Mouse (Mus musculus): Measurements from ENCODE around the gene Kmt2b. TPM values are rescaled to one million over a fixed set of nuclear protein-coding genes. Genes with fewer than 3 reads are reported as not detected.

Gene Kmt2b
- polyA plus RNA-seq, 1 experiment = 12.9 TPM

- no peak overlapping the region for H3ac ChIP-seq (ENCODE audit: control insufficient read depth, insufficient read length)
- H3K4me3 ChIP-seq = no peak overlapping the region
- no peaks in the 10 kb centered on the region for H3K36me3 ChIP-seq (ENCODE audit: control insufficient read depth, insufficient read depth)
- H3K27me3 ChIP-seq (ENCODE audit: control insufficient read depth, insufficient read depth, insufficient read length) = peaks cover 10% of the 10 kb centered on the region
- H3K4me2 ChIP-seq (ENCODE audit: low read depth) = no peak overlapping the region
- H3K79me2 ChIP-seq (ENCODE audit: control insufficient read depth, insufficient read depth) = no peaks in the 10 kb centered on the region
- no peak for TF ChIP-seq MYOD1 (IDR thresholded peaks at IDR 0.05; ENCODE audit: control insufficient read depth in 1 of 3, insufficient read length in 2 of 3, low read depth in 2 of 3)
- TF ChIP-seq SRF (IDR thresholded peaks at IDR 0.05; ENCODE audit: control insufficient read depth, insufficient read length, low read depth) = no peak
- no peak for TF ChIP-seq CEBPB (IDR thresholded peaks at IDR 0.05; ENCODE audit: insufficient read depth, poor library complexity, severe bottlenecking)
- TF ChIP-seq POLR2A (IDR thresholded peaks at IDR 0.05; ENCODE audit: insufficient read length, low read depth) = no peak
- TF ChIP-seq MAX (IDR thresholded peaks at IDR 0.05; ENCODE audit: low read depth) = no peak
- no peak for TF ChIP-seq USF1 (IDR thresholded peaks at IDR 0.05; ENCODE audit: low read depth)
- no peak for TF ChIP-seq E2F4 (IDR thresholded peaks at IDR 0.05; ENCODE audit: insufficient read depth)
- no peak for TF ChIP-seq TCF12 (IDR thresholded peaks at IDR 0.05; ENCODE audit: insufficient read depth, poor library complexity, severe bottlenecking)
Measured at GRCm38 (mm10) chr7:30604424-30604823, 15.9 kb upstream of the Kmt2b start.

GRCm38 (mm10) chr7:30602583-30602982, 14.1 kb upstream of the Kmt2b start:
- Histone ChIP-seq H3ac (ENCODE audit: control insufficient read depth, insufficient read length) (no peak overlapping the region), H3K27me3 (ENCODE audit: control insufficient read depth, insufficient read depth, insufficient read length) (peaks cover 25% of the 10 kb centered on the region), H3K79me2 (ENCODE audit: control insufficient read depth, insufficient read depth) (no peaks in the 10 kb centered on the region), H3K36me3 (ENCODE audit: control insufficient read depth, insufficient read depth) (no peaks in the 10 kb centered on the region), H3K4me2 (ENCODE audit: low read depth) (no peak overlapping the region), H3K4me3 (no peak overlapping the region)
- TF ChIP-seq REST (IDR thresholded peaks at IDR 0.05; ENCODE audit: insufficient read depth, insufficient read length) (no peak), POLR2AphosphoS2 (IDR thresholded peaks at IDR 0.05; ENCODE audit: insufficient read length, low read depth) (no peak), E2F4 (IDR thresholded peaks at IDR 0.05; ENCODE audit: insufficient read depth) (no peak), CEBPB (IDR thresholded peaks at IDR 0.05; ENCODE audit: insufficient read depth, poor library complexity, severe bottlenecking) (no peak), MYOG (IDR thresholded peaks at IDR 0.05; ENCODE audit: control insufficient read depth in 1 of 3, insufficient read depth in 1 of 3, insufficient read length in 2 of 3, low read depth in 2 of 3) (no peak), TCF12 (IDR thresholded peaks at IDR 0.05; ENCODE audit: insufficient read depth, poor library complexity, severe bottlenecking) (no peak), SRF (IDR thresholded peaks at IDR 0.05; ENCODE audit: control insufficient read depth, insufficient read length, low read depth) (no peak), MYOD1 (IDR thresholded peaks at IDR 0.05; ENCODE audit: control insufficient read depth in 1 of 3, insufficient read length in 2 of 3, low read depth in 2 of 3) (no peak), USF1 (IDR thresholded peaks at IDR 0.05; ENCODE audit: low read depth) (no peak), TCF3 (IDR thresholded peaks at IDR 0.05; ENCODE audit: insufficient read length, low read depth) (no peak), POLR2A (IDR thresholded peaks at IDR 0.05; ENCODE audit: insufficient read length, low read depth) (no peak)

- H3K4me3 ChIP-seq = no peak overlapping the region
- H3K4me2 ChIP-seq (ENCODE audit: low read depth) = no peak overlapping the region
- H3K79me2 ChIP-seq (ENCODE audit: control insufficient read depth, insufficient read depth) = no peaks in the 10 kb centered on the region
- H3ac ChIP-seq (ENCODE audit: control insufficient read depth, insufficient read length) = no peak overlapping the region
- no peak for TF ChIP-seq CEBPB (IDR thresholded peaks at IDR 0.05; ENCODE audit: insufficient read depth, poor library complexity, severe bottlenecking)
- TF ChIP-seq USF1 (IDR thresholded peaks at IDR 0.05; ENCODE audit: low read depth) = no peak
- no peak for TF ChIP-seq E2F4 (IDR thresholded peaks at IDR 0.05; ENCODE audit: insufficient read depth)
- TF ChIP-seq POLR2A (IDR thresholded peaks at IDR 0.05; ENCODE audit: insufficient read length, low read depth) = no peak
- TF ChIP-seq MYOG (IDR thresholded peaks at IDR 0.05; ENCODE audit: control insufficient read depth in 1 of 3, insufficient read depth in 1 of 3, insufficient read length in 2 of 3, low read depth in 2 of 3) = no peak
- TF ChIP-seq POLR2AphosphoS2 (IDR thresholded peaks at IDR 0.05; ENCODE audit: insufficient read length, low read depth) = no peak
- TF ChIP-seq SRF (IDR thresholded peaks at IDR 0.05; ENCODE audit: control insufficient read depth, insufficient read length, low read depth) = no peak
- TF ChIP-seq TCF3 (IDR thresholded peaks at IDR 0.05; ENCODE audit: insufficient read length, low read depth) = no peak
- no peak for TF ChIP-seq MAX (IDR thresholded peaks at IDR 0.05; ENCODE audit: low read depth)
- no peak for TF ChIP-seq MYOD1 (IDR thresholded peaks at IDR 0.05; ENCODE audit: control insufficient read depth in 1 of 3, insufficient read length in 2 of 3, low read depth in 2 of 3)
- no peak for TF ChIP-seq TCF12 (IDR thresholded peaks at IDR 0.05; ENCODE audit: insufficient read depth, poor library complexity, severe bottlenecking)
- no peak for TF ChIP-seq REST (IDR thresholded peaks at IDR 0.05; ENCODE audit: insufficient read depth, insufficient read length)
- H3K27me3 ChIP-seq (ENCODE audit: control insufficient read depth, insufficient read depth, insufficient read length) = peaks cover 39% of the 10 kb centered on the region
- no peaks in the 10 kb centered on the region for H3K36me3 ChIP-seq (ENCODE audit: control insufficient read depth, insufficient read depth)
Measured at GRCm38 (mm10) chr7:30600651-30601050, 12.1 kb upstream of the Kmt2b start.

GRCm38 (mm10) chr7:30599933-30600353, 11.4 kb upstream of the Kmt2b start:
- no peak overlapping the region for H3K4me3 ChIP-seq
- TF ChIP-seq E2F4 (IDR thresholded peaks at IDR 0.05; ENCODE audit: insufficient read depth) = no peak
- no peak for TF ChIP-seq POLR2AphosphoS2 (IDR thresholded peaks at IDR 0.05; ENCODE audit: insufficient read length, low read depth)
- TF ChIP-seq REST (IDR thresholded peaks at IDR 0.05; ENCODE audit: insufficient read depth, insufficient read length) = no peak
- TF ChIP-seq MAX (IDR thresholded peaks at IDR 0.05; ENCODE audit: low read depth) = no peak
- no peak for TF ChIP-seq MYOD1 (IDR thresholded peaks at IDR 0.05; ENCODE audit: control insufficient read depth in 1 of 3, insufficient read length in 2 of 3, low read depth in 2 of 3)
- no peak for TF ChIP-seq CEBPB (IDR thresholded peaks at IDR 0.05; ENCODE audit: insufficient read depth, poor library complexity, severe bottlenecking)
- TF ChIP-seq POLR2A (IDR thresholded peaks at IDR 0.05; ENCODE audit: insufficient read length, low read depth) = no peak
- no peak for TF ChIP-seq MYOG (IDR thresholded peaks at IDR 0.05; ENCODE audit: control insufficient read depth in 1 of 3, insufficient read depth in 1 of 3, insufficient read length in 2 of 3, low read depth in 2 of 3)
- TF ChIP-seq TCF12 (IDR thresholded peaks at IDR 0.05; ENCODE audit: insufficient read depth, poor library complexity, severe bottlenecking) = no peak
- TF ChIP-seq SRF (IDR thresholded peaks at IDR 0.05; ENCODE audit: control insufficient read depth, insufficient read length, low read depth) = no peak
- H3ac ChIP-seq (ENCODE audit: control insufficient read depth, insufficient read length) = no peak overlapping the region
- H3K4me2 ChIP-seq (ENCODE audit: low read depth) = no peak overlapping the region
- H3K79me2 ChIP-seq (ENCODE audit: control insufficient read depth, insufficient read depth) = no peaks in the 10 kb centered on the region
- peaks cover 46% of the 10 kb centered on the region for H3K27me3 ChIP-seq (ENCODE audit: control insufficient read depth, insufficient read depth, insufficient read length)
- no peaks in the 10 kb centered on the region for H3K36me3 ChIP-seq (ENCODE audit: control insufficient read depth, insufficient read depth)
